Mouse (Mus musculus) brain, adult 2 months (tissue): ENCODE measurements around the gene Asf1b.

ENCODE experiments used
- DNase-seq: peaks from one replicate; pipeline ENCODE4 v3.0.0; 2011; ENCODE audit warnings: low read depth, low spot score

The Asf1b gene

GRCm38 (mm10) chr8:84015833-84016232 lies 60.5 kb downstream of the Asf1b start:
- no peak for DNase-seq

GRCm38 (mm10) chr8:84019738-84020137 lies 64.4 kb downstream of the Asf1b start:
- no peak for DNase-seq
